Comparison of ENCODE assay signal across 32 mouse cellular contexts in genomic region chr19:4033742-4034141, GRCm38 (mm10). TPM values are rescaled to one million over a fixed set of nuclear protein-coding genes. Genes with fewer than 3 reads are reported as not detected.
DNase-seq lines count a peak whose midpoint lies in the region; ATAC-seq and TF ChIP-seq lines count a peak whose summit lies in the region.
"Had no signal": no experiment of that assay in that cellular context is flagged by ENCODE, and none has a peak within 500 bp of the region (broad histone marks: within the 10 kb centered on the region; RNA-seq: fewer than 3 reads in every experiment).

No protein-coding gene starts in this region.

- H3K4me1 ChIP-seq in midbrain, embryonic 11.5 days (ENCODE audit: control insufficient read depth, insufficient read depth, low read length) = peaks cover 9% of the 10 kb centered on the region; the same call in 1 of the 2 replicates
- peaks cover 20% of the 10 kb centered on the region for H3K4me1 ChIP-seq in midbrain, embryonic 15.5 days
- H3K4me1 ChIP-seq in intestine, postnatal 0 days (replicated peaks; ENCODE audit: control insufficient read depth, insufficient read depth, low read length) = 0 out of 2 replicates have a peak, but pooled peaks cover 3% of the 10 kb centered on the region
- H3K4me1 ChIP-seq in liver, embryonic 16.5 days (ENCODE audit: control insufficient read depth, low read depth, low read length) = peaks cover 19% of the 10 kb centered on the region
- no peaks in the 10 kb centered on the region for H3K4me1 ChIP-seq in stomach, postnatal 0 days (replicated peaks; ENCODE audit: control insufficient read depth, insufficient read depth)

- no peak for ATAC-seq in midbrain, embryonic 11.5 days (ENCODE audit: low FRiP score)
- ATAC-seq in midbrain, embryonic 15.5 days (replicated peaks) = no peak
- ATAC-seq in intestine, postnatal 0 days = no peak
- no peak for ATAC-seq in liver, embryonic 16.5 days (ENCODE audit: low read depth)
- no peak for ATAC-seq in stomach, postnatal 0 days (ENCODE audit: low FRiP score, low TSS enrichment)
- ATAC-seq: CD4-positive, CD25-positive, alpha-beta regulatory T cell, adult 4 months; forebrain, embryonic 14.5 days; inflammation-experienced regulatory T-cells, adult 6 months had no signal

- no peak overlapping the region for H3K9ac ChIP-seq in midbrain, embryonic 11.5 days (ENCODE audit: low read length)
- H3K9ac ChIP-seq in midbrain, embryonic 15.5 days = no peak overlapping the region
- 0 out of 2 replicates have a peak overlapping the region, but pooled peaks have one; percentile 1 for H3K9ac ChIP-seq in intestine, postnatal 0 days (ENCODE audit: low read depth, low read length)
- no peak overlapping the region for H3K9ac ChIP-seq in liver, embryonic 16.5 days (ENCODE audit: low read depth, low read length)
- no peak overlapping the region for H3K9ac ChIP-seq in stomach, postnatal 0 days (ENCODE audit: low read length)
- H3K9ac ChIP-seq: hindbrain, embryonic 15.5 days; lung, embryonic 14.5 days; neural tube, embryonic 12.5 days had no signal

- H3K4me2 ChIP-seq in midbrain, embryonic 11.5 days = no peak overlapping the region
- H3K4me2 ChIP-seq in midbrain, embryonic 15.5 days = no peak overlapping the region
- H3K4me2 ChIP-seq in intestine, postnatal 0 days (replicated peaks; ENCODE audit: low read depth) = no peak overlapping the region
- H3K4me2 ChIP-seq in liver, embryonic 16.5 days (ENCODE audit: low read depth, low read length) = no peak overlapping the region
- no peak overlapping the region for H3K4me2 ChIP-seq in stomach, postnatal 0 days (replicated peaks; ENCODE audit: low read depth)
- H3K4me2 ChIP-seq: heart, embryonic 11.5 days; hindbrain, embryonic 15.5 days; lung, embryonic 14.5 days; neural tube, embryonic 12.5 days had no signal

- H3K36me3 ChIP-seq in midbrain, embryonic 11.5 days (ENCODE audit: control insufficient read depth, insufficient read depth, low read length) = no peaks in the 10 kb centered on the region
- H3K36me3 ChIP-seq in midbrain, embryonic 15.5 days (replicated peaks) = 0 out of 2 replicates have a peak, but pooled peaks cover 4% of the 10 kb centered on the region
- H3K36me3 ChIP-seq in intestine, postnatal 0 days (ENCODE audit: control insufficient read depth, insufficient read depth) = no peaks in the 10 kb centered on the region
- H3K36me3 ChIP-seq in liver, embryonic 16.5 days (ENCODE audit: control insufficient read depth, insufficient read depth) = no peaks in the 10 kb centered on the region; the same call in 1 of the 2 replicates
- H3K36me3 ChIP-seq in stomach, postnatal 0 days (ENCODE audit: control insufficient read depth, insufficient read depth, low read length) = no peaks in the 10 kb centered on the region

- H3K27me3 ChIP-seq in midbrain, embryonic 11.5 days (ENCODE audit: control insufficient read depth, insufficient read depth, low read length) = no peaks in the 10 kb centered on the region
- H3K27me3 ChIP-seq in midbrain, embryonic 15.5 days (replicated peaks) = no peaks in the 10 kb centered on the region
- no peaks in the 10 kb centered on the region for H3K27me3 ChIP-seq in intestine, postnatal 0 days (replicated peaks; ENCODE audit: control insufficient read depth, insufficient read depth, low read length)
- H3K27me3 ChIP-seq in liver, embryonic 16.5 days (ENCODE audit: control insufficient read depth, insufficient read depth, low read depth, low read length) = no peaks in the 10 kb centered on the region
- H3K27me3 ChIP-seq in stomach, postnatal 0 days (ENCODE audit: control insufficient read depth, insufficient read depth, low read length) = no peaks in the 10 kb centered on the region
- H3K27me3 ChIP-seq: hindbrain, embryonic 15.5 days; neural tube, embryonic 12.5 days had no signal

- no peaks in the 10 kb centered on the region for H3K9me3 ChIP-seq in midbrain, embryonic 11.5 days (ENCODE audit: control insufficient read depth, low read length)
- no peaks in the 10 kb centered on the region for H3K9me3 ChIP-seq in midbrain, embryonic 15.5 days
- no peaks in the 10 kb centered on the region for H3K9me3 ChIP-seq in intestine, postnatal 0 days (ENCODE audit: control insufficient read depth)
- no peaks in the 10 kb centered on the region for H3K9me3 ChIP-seq in liver, embryonic 16.5 days (replicated peaks; ENCODE audit: control insufficient read depth, low read length)
- no peaks in the 10 kb centered on the region for H3K9me3 ChIP-seq in stomach, postnatal 0 days (ENCODE audit: control insufficient read depth, low read length)
- H3K9me3 ChIP-seq: hindbrain, embryonic 15.5 days; midbrain, embryonic 10.5 days; neural tube, embryonic 12.5 days had no signal

- no peak overlapping the region for H3K27ac ChIP-seq in midbrain, embryonic 11.5 days (ENCODE audit: low read depth, low read length)
- no peak overlapping the region for H3K27ac ChIP-seq in midbrain, embryonic 15.5 days
- H3K27ac ChIP-seq in intestine, postnatal 0 days (ENCODE audit: low read depth, low read length) = peak overlapping the region; percentile 57; the same call in 1 of the 2 replicates
- H3K27ac ChIP-seq in liver, embryonic 16.5 days (ENCODE audit: low read length) = peak overlapping the region; percentile 8; the same call in 1 of the 2 replicates
- peak overlapping the region; percentile 30; the same call in 1 of the 2 replicates for H3K27ac ChIP-seq in stomach, postnatal 0 days (replicated peaks)
- H3K27ac ChIP-seq: hindbrain, embryonic 15.5 days; midbrain, embryonic 10.5 days; neural tube, embryonic 12.5 days had no signal

- TF ChIP-seq CTCF in intestine, postnatal 0 days (IDR thresholded peaks at IDR 0.05; ENCODE audit: low read depth) = no peak
- no peak for TF ChIP-seq CTCF in stomach, postnatal 0 days (IDR thresholded peaks at IDR 0.05; ENCODE audit: low read depth)

- no peak for TF ChIP-seq EP300 in stomach, postnatal 0 days (optimal IDR thresholded peaks at IDR 0.05)

- H3K4me3 ChIP-seq in midbrain, embryonic 11.5 days (ENCODE audit: low read depth, low read length) = no peak overlapping the region
- H3K4me3 ChIP-seq in midbrain, embryonic 15.5 days = no peak overlapping the region
- no peak overlapping the region for H3K4me3 ChIP-seq in intestine, postnatal 0 days (ENCODE audit: low read depth, low read length)
- no peak overlapping the region for H3K4me3 ChIP-seq in liver, embryonic 16.5 days (ENCODE audit: low read depth, low read length)
- H3K4me3 ChIP-seq in stomach, postnatal 0 days (ENCODE audit: low read depth, low read length) = no peak overlapping the region
- H3K4me3 ChIP-seq: hindbrain, embryonic 15.5 days; midbrain, embryonic 10.5 days; myocyte; neural tube, embryonic 12.5 days had no signal

- DNase-seq in midbrain, embryonic 11.5 days (ENCODE audit: low spot score, missing footprints) = peak; percentile 17
- DNase-seq in stomach, postnatal 0 days (ENCODE audit: low spot score) = no peak
- no peak for DNase-seq in layer of hippocampus, adult 18-20 months (ENCODE audit: low spot score in 2 of 2)
- no peak for DNase-seq in gastrocnemius, adult 18-20 months (ENCODE audit: low spot score)
- DNase-seq in gastrocnemius, postnatal 25 days = no peak
- DNase-seq: adrenal gland, postnatal 36 days; cerebellum, adult 8-10 months; cerebellum, postnatal 25 days; gastrocnemius, postnatal 36 days; heart, adult 18-20 months; heart, postnatal 4 days; layer of hippocampus, postnatal 36 days; left cerebral cortex, postnatal 4 days; lung, embryonic 14.5 days; right cerebral cortex, adult 18-20 months; thymus, postnatal 4 days had no signal

- WGBS in midbrain, embryonic 11.5 days = 54% methylated on average over 5 of the region's 5 CpGs
- 49% methylated on average over 5 of the region's 5 CpGs for WGBS in midbrain, embryonic 15.5 days
- 35% methylated on average over 5 of the region's 5 CpGs for WGBS in intestine, postnatal 0 days
- 60% methylated on average over 5 of the region's 5 CpGs for WGBS in liver, embryonic 16.5 days (ENCODE audit: insufficient replicate concordance)
- 48% methylated on average over 5 of the region's 5 CpGs for WGBS in stomach, postnatal 0 days

RNA-seq across cellular contexts. Expression of gene Gstp1, which starts 4.0 kb away (rescaled TPM):
- polyA plus RNA-seq in midbrain, embryonic 11.5 days (2014; fragmentation: Nextera tagmentation; extraction: Ambion mirVana) = 337 and 342 TPM in 2 replicates
- 513 and 520 TPM in 2 replicates for polyA plus RNA-seq in midbrain, embryonic 15.5 days (2015; fragmentation: Nextera tagmentation; extraction: Ambion mirVana)
- 746 and 756 TPM in 2 replicates for polyA plus RNA-seq in intestine, postnatal 0 days (2015; fragmentation: Nextera tagmentation; extraction: Ambion mirVana)
- polyA plus RNA-seq in liver, embryonic 16.5 days (2015; fragmentation: Nextera tagmentation; extraction: Ambion mirVana) = 796 and 823 TPM in 2 replicates
- polyA plus RNA-seq in stomach, postnatal 0 days (2015; fragmentation: Nextera tagmentation; extraction: Ambion mirVana) = 1,012 and 1,081 TPM in 2 replicates
- total RNA-seq in layer of hippocampus, adult 18-20 months (2021) = 100 to 1,000 TPM; 455 to 471 TPM
- 100 to 1,000 TPM; 480 to 487 TPM for total RNA-seq in gastrocnemius, adult 18-20 months (2021)
- total RNA-seq in gastrocnemius, postnatal 25 days (2021) = 100 to 1,000 TPM; 344 to 356 TPM

RNA-seq across cellular contexts. Expression of gene Gstp2, which starts 12.1 kb away (rescaled TPM):
- polyA plus RNA-seq in midbrain, embryonic 11.5 days (2014; fragmentation: Nextera tagmentation; extraction: Ambion mirVana) = 1.1 and 3.8 TPM in 2 replicates
- 2.7 and 5.6 TPM in 2 replicates for polyA plus RNA-seq in midbrain, embryonic 15.5 days (2015; fragmentation: Nextera tagmentation; extraction: Ambion mirVana)
- 151 and 182 TPM in 2 replicates for polyA plus RNA-seq in intestine, postnatal 0 days (2015; fragmentation: Nextera tagmentation; extraction: Ambion mirVana)
- polyA plus RNA-seq in liver, embryonic 16.5 days (2015; fragmentation: Nextera tagmentation; extraction: Ambion mirVana) = 6.1 and 17.4 TPM in 2 replicates
- 85.2 and 93.1 TPM in 2 replicates for polyA plus RNA-seq in stomach, postnatal 0 days (2015; fragmentation: Nextera tagmentation; extraction: Ambion mirVana)
- total RNA-seq in layer of hippocampus, adult 18-20 months (2021) = 10 to 100 TPM; 44.0 to 76.5 TPM
- total RNA-seq in gastrocnemius, adult 18-20 months (2021) = 100 to 1,000 TPM; 206 to 226 TPM
- 100 to 1,000 TPM; 118 to 133 TPM for total RNA-seq in gastrocnemius, postnatal 25 days (2021)
- total RNA-seq: megakaryocyte progenitor cell, adult 5-6 weeks; midbrain, postnatal 0 days had no signal

RNA-seq across cellular contexts. Expression of gene Ndufv1, which starts 21.1 kb away (rescaled TPM):
- polyA plus RNA-seq in midbrain, embryonic 11.5 days (2014; fragmentation: Nextera tagmentation; extraction: Ambion mirVana) = 180 TPM in 2 replicates
- polyA plus RNA-seq in midbrain, embryonic 15.5 days (2015; fragmentation: Nextera tagmentation; extraction: Ambion mirVana) = 229 and 239 TPM in 2 replicates
- polyA plus RNA-seq in intestine, postnatal 0 days (2015; fragmentation: Nextera tagmentation; extraction: Ambion mirVana) = 244 and 255 TPM in 2 replicates
- 144 and 145 TPM in 2 replicates for polyA plus RNA-seq in liver, embryonic 16.5 days (2015; fragmentation: Nextera tagmentation; extraction: Ambion mirVana)
- polyA plus RNA-seq in stomach, postnatal 0 days (2015; fragmentation: Nextera tagmentation; extraction: Ambion mirVana) = 213 and 216 TPM in 2 replicates
- 100 to 1,000 TPM; 257 TPM for total RNA-seq in layer of hippocampus, adult 18-20 months (2021)
- 100 to 1,000 TPM; 423 to 466 TPM for total RNA-seq in gastrocnemius, adult 18-20 months (2021)
- 100 to 1,000 TPM; 412 to 474 TPM for total RNA-seq in gastrocnemius, postnatal 25 days (2021)

RNA-seq across cellular contexts. Expression of gene Gstp3, which starts 25.6 kb away (rescaled TPM):
- not detected in 2 replicates for polyA plus RNA-seq in midbrain, embryonic 11.5 days (2014; fragmentation: Nextera tagmentation; extraction: Ambion mirVana)
- polyA plus RNA-seq in midbrain, embryonic 15.5 days (2015; fragmentation: Nextera tagmentation; extraction: Ambion mirVana) = not detected in 2 replicates
- 68.7 and 72.6 TPM in 2 replicates for polyA plus RNA-seq in intestine, postnatal 0 days (2015; fragmentation: Nextera tagmentation; extraction: Ambion mirVana)
- 95.4 and 105 TPM in 2 replicates for polyA plus RNA-seq in liver, embryonic 16.5 days (2015; fragmentation: Nextera tagmentation; extraction: Ambion mirVana)
- polyA plus RNA-seq in stomach, postnatal 0 days (2015; fragmentation: Nextera tagmentation; extraction: Ambion mirVana) = 7.1 and 9.7 TPM in 2 replicates
- not detected for total RNA-seq in layer of hippocampus, adult 18-20 months (2021)
- total RNA-seq in gastrocnemius, adult 18-20 months (2021) = not detected
- total RNA-seq in gastrocnemius, postnatal 25 days (2021) = not detected
- total RNA-seq: gastrocnemius, postnatal 36 days; heart, adult 18-20 months; heart, postnatal 4 days; layer of hippocampus, adult 8-10 months; layer of hippocampus, postnatal 36 days; left cerebral cortex, postnatal 4 days; midbrain, postnatal 0 days had no signal
- polyA plus RNA-seq: brain, embryonic 14.5 days; embryonic facial prominence, embryonic 11.5 days; forebrain, embryonic 14.5 days; hindbrain, embryonic 15.5 days; lung, embryonic 14.5 days; midbrain, postnatal 0 days; neural tube, embryonic 12.5 days had no signal

RNA-seq across cellular contexts. Expression of gene Doc2g, which starts 30.6 kb away (rescaled TPM):
- polyA plus RNA-seq in midbrain, embryonic 11.5 days (2014; fragmentation: Nextera tagmentation; extraction: Ambion mirVana) = 1.5 TPM in 2 replicates
- 8.4 and 12.1 TPM in 2 replicates for polyA plus RNA-seq in midbrain, embryonic 15.5 days (2015; fragmentation: Nextera tagmentation; extraction: Ambion mirVana)
- polyA plus RNA-seq in intestine, postnatal 0 days (2015; fragmentation: Nextera tagmentation; extraction: Ambion mirVana) = 0.64 and 0.89 TPM in 2 replicates
- polyA plus RNA-seq in liver, embryonic 16.5 days (2015; fragmentation: Nextera tagmentation; extraction: Ambion mirVana) = 0.42 and 0.75 TPM in 2 replicates
- polyA plus RNA-seq in stomach, postnatal 0 days (2015; fragmentation: Nextera tagmentation; extraction: Ambion mirVana) = 1.2 and 1.7 TPM in 2 replicates
- 1 to 10 TPM; 2.9 to 3.2 TPM for total RNA-seq in layer of hippocampus, adult 18-20 months (2021)
- under 1 TPM; 0.82 to 1.00 TPM for total RNA-seq in gastrocnemius, adult 18-20 months (2021)
- under 1 TPM; 0.69 to 0.75 TPM for total RNA-seq in gastrocnemius, postnatal 25 days (2021)

Comparison
In these comparisons a context has a peak if more than half of its experiments do, and no peak if none do; other contexts are left out.
1. H3K27ac ChIP-seq: peak in intestine, postnatal 0 days (single experiment), liver, embryonic 16.5 days (single experiment) and stomach, postnatal 0 days (single experiment); none in midbrain, embryonic 11.5 days (single experiment) and midbrain, embryonic 15.5 days (single experiment).